Mouse (Mus musculus) cerebellum, adult 18-20 months (tissue): ENCODE measurements around the gene Ccdc187.

Source experiments
- DNase-seq, 2 experiments: peaks; one replicate each; pipeline ENCODE4 v3.0.0; 2021

Ccdc187 gene

DNA sequence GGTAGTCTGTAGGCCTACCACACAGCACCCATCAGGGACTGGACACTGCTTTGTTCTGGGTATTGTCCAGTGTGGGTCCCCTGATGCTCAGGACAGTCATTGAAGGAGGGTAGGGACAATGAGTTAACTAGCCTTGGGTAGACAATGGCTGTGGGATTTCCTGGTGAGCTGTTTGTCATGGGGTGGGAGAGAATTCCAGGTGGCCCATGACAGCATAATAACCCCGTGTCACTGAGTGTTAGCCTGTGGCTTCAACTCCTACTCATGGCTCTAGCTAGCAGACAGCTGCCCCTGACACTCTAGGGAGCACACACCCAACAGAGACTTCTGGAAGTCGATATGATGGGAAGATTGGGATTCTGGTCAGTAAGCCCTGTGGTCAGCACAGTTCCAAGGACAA, at the start of gene Ccdc187:
TSS of gene Ccdc187 (minus strand) at position 101 of the 400 bp plus-strand sequence.
- no peak for DNase-seq

GRCm38 (mm10) chr2:26342609-26343490, 48.5 kb upstream of the Ccdc187 start:
- DNase-seq, result no peak

DNA sequence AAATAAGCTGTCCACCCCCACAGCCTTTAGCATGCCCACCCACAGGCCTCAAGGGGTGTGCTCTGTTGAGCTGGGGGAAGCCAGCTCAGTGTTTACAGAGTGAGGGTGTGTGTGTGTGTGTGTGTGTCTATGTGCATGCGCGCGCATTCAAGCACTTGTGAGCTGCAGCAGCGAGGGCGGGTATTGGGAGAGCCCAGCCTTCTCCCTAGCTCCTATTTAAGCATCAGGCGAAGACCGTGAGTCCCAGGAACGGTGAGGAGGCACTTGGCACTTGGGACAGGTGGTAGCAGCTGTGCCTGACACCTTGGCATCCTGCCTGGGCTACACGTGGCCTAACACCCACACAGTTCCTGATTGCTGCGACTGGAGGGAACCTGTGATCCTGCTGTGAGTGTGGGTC, 47.7 kb upstream of the Ccdc187 start:
- DNase-seq, result peak; percentile 77 to 78

DNA sequence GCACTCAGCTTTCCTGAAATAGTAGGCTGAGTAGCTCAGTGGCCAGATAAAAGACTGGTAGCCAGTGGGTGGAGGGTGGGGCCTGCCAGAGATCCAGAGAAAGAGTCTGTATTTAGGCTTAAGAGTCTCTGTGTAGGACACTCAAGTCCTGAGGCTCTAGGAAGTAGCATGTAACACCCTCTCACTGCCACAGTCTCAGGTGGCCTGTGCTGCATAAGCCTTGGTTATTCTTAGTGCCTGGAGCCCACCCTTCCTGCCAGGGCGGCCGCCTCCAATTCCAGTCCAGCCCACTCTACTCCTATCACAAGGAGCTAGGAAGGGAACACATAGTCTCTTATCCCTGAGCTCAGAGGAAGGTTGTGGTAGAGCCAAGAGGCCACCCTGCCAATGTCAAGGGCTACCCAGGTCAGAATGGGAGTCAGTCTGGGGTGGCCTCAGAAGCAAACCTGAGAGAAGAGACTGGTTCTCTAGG, 47.2 kb upstream of the Ccdc187 start:
- DNase-seq, result no peak

DNA sequence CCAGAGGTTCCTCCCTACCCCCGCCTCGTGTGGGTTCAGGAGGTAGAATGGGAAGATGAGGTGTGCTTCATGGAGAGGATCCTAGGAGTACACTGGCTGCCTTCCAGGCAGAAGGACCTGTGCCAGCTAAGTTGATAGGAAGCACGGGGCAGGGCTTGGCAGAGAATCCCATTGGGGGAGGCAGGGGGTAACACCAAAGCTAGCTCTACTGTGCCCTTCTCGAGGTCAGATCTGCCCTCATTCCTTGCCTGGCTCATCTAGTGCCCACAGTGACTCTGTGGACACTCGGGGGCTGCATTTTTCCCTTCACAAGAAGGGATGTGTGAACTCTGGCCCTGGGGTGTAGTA, 44.8 kb upstream of the Ccdc187 start:
- peak; percentile 67 to 71 for DNase-seq

- DNase-seq, result peak; percentile 70 to 75
These were observed 44.2 kb upstream of the Ccdc187 start for GRCm38 (mm10) chr2:26338302-26339203.

DNA sequence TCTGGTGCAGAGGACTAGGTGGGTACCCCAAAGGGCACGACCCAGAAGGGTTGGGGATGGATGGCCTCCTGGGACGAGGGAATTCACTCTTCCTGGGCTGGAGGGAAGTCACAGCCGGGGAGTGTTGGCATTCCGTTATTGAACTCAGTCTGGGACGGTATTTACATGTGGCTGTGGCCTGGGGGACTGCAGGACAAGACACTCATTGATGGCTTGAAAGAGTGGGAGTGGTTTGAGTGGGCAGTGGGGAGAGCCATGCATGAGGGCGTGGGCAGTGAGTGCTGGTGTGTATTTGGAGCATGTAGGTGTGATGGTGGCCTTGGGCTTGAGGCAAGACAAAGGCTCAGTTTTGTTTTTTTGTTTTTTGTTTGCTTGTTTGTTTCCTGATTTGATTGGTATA, 36.3 kb upstream of the Ccdc187 start:
- DNase-seq, result no peak

DNA sequence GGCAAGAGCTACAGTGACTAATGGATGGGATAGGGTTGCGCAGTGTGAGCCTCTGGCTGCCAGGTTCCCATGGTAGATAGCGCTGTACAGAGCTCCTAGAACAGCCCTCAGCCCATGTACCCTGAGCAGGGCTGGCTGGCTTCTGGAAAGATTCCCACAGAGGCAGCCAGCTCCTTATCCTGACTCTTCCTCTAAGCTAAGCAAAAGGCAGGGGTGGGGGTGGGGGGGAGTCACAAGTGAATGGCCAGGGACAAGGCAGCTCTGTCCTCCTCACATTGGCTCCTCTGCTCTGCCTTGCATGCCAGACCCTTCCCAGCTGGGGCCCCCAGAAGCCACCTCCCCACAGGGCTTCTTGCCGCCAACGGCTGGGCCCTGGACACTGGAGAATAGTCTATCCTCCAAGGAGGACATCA, 35.7 kb upstream of the Ccdc187 start:
- no peak for DNase-seq

DNA sequence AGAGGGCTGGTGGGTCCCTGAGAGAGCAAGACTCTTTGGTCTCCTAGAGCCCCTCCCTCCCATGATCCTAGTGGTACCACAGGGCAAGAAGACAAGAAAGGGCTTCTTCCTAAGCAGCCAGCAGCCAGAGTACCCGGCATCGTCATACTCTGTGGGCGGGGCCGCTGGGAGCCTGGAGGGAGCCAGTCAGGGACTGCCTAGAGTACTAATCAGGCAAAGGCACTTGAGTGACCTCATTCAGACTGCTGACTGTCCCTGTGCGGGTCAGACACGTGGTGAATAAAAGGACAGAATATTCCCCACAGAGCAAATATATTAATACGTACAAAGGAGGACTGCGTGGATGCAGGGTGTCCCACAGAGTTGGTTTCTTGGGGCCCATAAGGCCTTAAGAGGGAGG, 35.0 kb upstream of the Ccdc187 start:
- DNase-seq, result peak in 1 of 2 experiments; percentile 62

DNA sequence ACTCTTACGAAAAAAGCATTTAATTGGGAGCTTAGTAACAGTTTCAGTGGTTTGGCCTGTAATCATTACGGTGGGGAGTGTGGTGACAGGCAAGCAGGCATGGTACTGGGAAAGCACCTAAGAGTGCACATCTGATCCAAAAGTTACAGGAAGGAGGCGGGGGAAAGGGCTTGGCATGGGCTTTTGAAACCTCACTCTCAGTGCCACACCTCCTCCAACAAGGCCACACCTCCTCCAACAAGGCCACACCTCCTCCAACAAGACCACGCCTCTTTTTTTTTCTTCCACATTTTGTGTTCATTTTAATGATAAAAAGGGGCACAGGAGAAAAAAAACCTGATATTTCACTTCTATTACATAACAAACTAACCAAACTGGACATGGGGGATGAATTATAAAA, 33.5 kb upstream of the Ccdc187 start:
- no peak for DNase-seq

DNA sequence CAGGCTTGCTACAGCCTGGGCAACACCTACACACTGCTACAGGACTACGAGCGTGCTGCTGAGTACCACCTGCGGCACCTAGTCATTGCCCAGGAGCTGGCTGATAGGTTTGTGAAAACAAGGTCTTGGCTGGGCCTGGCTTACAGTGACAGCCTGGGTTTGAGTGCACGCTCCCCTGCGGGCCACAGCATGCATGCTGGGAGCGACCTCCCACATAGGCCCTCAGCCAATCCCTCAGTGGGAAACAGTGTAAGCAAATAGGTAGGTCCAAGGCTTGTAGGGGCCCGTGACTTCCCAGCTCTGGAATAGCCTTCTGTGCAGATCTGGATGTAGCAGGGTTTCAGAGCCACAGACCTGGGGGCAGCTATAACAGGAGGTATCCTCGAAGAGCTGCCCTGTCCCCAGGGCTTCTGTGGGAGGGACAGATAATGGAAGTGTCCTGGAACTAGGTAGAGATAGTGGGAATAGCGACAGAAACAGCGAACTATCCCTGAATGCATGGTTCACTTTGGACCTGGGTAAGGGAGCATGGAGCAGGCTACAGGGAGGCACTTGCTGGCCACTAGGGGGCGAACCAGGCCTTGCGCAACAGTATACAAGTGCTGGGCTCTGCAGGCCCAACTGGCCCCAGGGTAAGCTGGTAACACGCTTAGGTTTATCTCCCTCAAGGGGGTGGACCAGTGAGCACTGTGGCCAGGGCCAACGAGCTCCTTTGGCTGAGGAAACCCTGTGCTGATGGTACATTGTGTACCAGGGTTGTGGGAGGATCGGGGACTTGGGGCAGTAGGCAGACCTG, 31.2 kb upstream of the Ccdc187 start:
- peak; percentile 70 to 75 for DNase-seq

DNA sequence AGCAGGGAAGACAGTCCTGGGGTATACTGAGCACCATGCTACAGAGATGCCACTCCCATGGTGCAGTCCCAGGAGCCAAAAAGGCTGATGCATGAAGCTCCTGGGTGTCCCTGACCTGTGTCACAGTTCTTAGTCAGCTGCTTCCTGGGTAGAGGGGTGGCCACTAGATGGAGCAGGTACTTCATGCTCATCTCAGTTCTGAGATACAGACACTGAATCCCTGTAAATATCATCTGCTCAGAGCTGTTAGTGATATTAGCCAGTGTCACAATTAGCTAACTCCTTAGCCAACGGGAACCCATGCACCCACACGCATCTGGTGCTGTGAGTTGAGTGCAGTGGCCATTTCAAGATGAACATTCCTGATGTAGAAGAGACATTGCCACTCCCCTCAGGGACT, 30.6 kb upstream of the Ccdc187 start:
- peak in 1 of 2 experiments; percentile 70 for DNase-seq

GRCm38 (mm10) chr2:26323589-26324325, 29.4 kb upstream of the Ccdc187 start:
- DNase-seq, result peak in 1 of 2 experiments; percentile 17

- peak; percentile 63 to 64 for DNase-seq
These were observed 26.2 kb upstream of the Ccdc187 start for GRCm38 (mm10) chr2:26320245-26321185.

GRCm38 (mm10) chr2:26319519-26320244, 25.3 kb upstream of the Ccdc187 start:
- DNase-seq, result peak; percentile 32 to 45

DNA sequence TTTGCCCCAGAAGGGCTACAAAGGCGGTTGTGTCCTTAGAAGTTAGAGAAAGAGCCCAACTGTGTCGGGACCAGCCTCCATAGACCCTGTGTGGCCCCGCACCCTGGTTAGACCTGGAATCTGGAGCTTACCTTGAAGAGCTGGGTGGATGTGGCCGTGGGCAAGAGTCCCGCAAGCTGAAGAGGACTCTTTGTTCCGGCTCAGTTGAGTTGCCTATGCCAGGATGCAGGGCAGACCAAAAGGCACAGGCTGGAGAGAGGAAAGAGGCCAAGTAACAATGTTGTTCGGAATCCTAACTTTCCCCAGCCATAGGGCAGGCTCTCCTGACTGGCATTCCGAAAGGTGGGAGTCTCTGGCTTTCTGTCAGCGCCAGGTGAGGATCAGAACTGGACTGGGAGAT, 24.8 kb upstream of the Ccdc187 start:
- DNase-seq, result peak; percentile 69 to 71

- DNase-seq, result peak; percentile 25 to 41
These were observed 23.8 kb upstream of the Ccdc187 start for GRCm38 (mm10) chr2:26317991-26318672.

GRCm38 (mm10) chr2:26317371-26317770, 23.0 kb upstream of the Ccdc187 start:
- DNase-seq, result peak in 1 of 2 experiments; percentile 16

GRCm38 (mm10) chr2:26316576-26317246, 22.4 kb upstream of the Ccdc187 start:
- peak; percentile 56 to 70 for DNase-seq
